Mouse (Mus musculus) frontal cortex, adult 2 months (tissue): Measurements from ENCODE around the gene Mfrp. TPM values are rescaled to one million over a fixed set of nuclear protein-coding genes. Genes with fewer than 3 reads are reported as not detected.
"Not testable (repeated sequence)": the region's sequence is repeated elsewhere in the genome, so short reads cannot be mapped to it uniquely, and the experiment has no call there.

Experiments
- DNase-seq, 2 experiments: peaks; one replicate each; pipeline ENCODE4 v3.0.0; 2022; ENCODE audit warnings: low spot score in 1 of 2; ENCODE audit errors: extremely low spot score in 1 of 2
- polyA plus RNA-seq: library from polyadenylated mRNA; depleted of rRNA; stranded (reverse); fragments of >200 nt; gene quantifications from 2 replicates; pipeline ENCODE4 v1.2.3, GENCODE M21; 2012

The Mfrp gene
- polyA plus RNA-seq, 1 experiment = 0.14 TPM

DNA sequence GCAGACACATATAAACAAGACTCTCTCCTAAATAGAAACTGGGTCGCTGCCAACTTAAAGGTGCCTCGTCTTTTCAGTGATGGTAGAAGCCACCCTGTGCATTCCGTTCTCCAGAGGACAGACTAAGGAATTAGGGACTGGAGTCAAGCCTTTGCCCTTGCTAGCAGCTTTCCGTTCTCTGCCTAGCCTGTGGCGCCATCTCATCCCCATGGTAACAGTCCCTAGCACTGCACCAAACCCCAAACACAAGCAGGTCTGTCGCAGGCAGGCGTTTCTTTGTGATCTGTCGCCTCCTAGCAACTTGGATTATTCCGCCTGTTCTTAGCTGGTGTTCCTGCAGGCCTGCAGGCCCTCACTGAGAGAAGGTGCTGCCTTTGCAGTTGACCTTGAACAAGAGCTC, 5.0 kb upstream of the Mfrp start:
- no peak for DNase-seq

- no peak for DNase-seq
Observed at GRCm38 (mm10) chr9:44104881-44105280, 3.4 kb downstream of the Mfrp start.

GRCm38 (mm10) chr9:44105781-44106180, 4.3 kb downstream of the Mfrp start:
- DNase-seq = no peak

DNA sequence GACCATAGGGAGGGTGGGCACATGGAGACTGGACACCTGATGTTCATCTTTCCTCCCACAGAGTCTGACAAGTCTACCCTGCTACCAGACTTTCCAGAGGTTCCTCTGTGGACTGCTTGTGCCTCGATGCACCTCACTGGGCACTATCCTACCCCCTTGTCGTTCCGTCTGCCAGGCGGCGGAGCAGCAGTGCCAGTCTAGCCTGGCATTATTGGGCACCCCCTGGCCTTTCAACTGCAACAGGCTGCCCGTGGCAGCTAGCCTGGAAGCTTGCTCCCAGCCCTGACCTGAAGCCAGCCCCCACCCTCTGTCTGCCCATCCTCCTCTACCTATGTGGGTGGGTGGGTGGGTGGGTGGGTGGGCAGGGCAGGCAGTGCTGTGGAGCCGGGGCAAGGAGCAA, 4.7 kb downstream of the Mfrp start:
- DNase-seq = no peak

DNA sequence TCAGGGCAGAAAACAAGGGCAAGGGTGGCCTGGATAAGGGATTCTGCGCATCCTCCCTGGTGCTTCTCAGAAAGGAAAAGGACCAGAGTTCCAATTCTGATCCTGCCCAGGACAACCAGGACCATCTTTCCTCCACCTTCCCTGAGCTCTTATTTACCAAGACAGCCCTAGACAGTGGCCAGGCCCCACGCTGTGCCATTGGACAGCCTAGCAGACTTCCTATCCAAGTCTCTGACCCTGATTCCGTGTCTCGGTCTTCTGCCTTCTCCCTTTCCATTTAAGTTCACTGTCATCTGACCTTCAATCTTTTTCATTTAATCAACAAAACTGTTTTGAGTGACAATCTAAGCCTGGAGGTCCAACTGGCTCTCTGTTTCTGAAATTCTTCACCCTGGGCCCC, 5.1 kb downstream of the Mfrp start:
- DNase-seq = no peak

GRCm38 (mm10) chr9:44107110-44107509, 5.6 kb downstream of the Mfrp start, which contains the start of gene C1qtnf5:
Gene C1qtnf5, plus strand, starts transcription at chr9:44107245.
- DNase-seq = peak in 1 of 2 experiments; percentile 79

- DNase-seq = no peak
Observed at GRCm38 (mm10) chr9:44107557-44108179, 6.1 kb downstream of the Mfrp start.

DNA sequence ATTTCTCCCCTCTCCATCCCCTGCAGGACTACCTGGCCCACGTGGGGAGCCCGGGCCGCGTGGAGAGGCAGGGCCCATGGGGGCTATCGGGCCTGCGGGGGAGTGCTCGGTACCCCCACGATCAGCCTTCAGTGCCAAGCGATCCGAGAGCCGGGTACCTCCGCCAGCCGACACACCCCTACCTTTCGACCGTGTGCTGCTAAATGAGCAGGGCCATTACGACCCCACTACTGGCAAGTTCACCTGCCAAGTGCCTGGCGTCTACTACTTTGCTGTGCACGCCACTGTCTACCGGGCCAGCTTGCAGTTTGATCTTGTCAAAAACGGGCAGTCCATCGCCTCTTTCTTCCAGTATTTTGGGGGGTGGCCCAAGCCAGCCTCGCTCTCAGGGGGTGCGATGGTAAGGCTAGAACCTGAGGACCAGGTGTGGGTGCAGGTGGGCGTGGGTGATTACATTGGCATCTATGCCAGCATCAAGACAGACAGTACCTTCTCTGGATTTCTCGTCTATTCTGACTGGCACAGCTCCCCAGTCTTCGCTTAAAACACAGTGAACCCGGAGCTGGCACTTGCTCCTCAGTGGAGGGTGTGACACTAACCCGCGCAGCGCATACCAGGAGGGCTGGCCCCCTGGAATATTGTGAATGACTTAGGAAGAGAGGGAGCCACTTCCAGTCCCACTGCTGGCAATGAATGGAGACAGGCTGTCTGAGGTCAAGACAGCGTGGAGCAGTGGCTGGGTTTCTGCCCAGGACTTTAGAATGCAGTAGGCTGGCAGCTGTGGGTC, 6.9 kb downstream of the Mfrp start:
- no peak for DNase-seq

- DNase-seq = peak in 1 of 2 experiments; percentile 91
Observed at GRCm38 (mm10) chr9:44109360-44110095, 8.0 kb downstream of the Mfrp start.

DNA sequence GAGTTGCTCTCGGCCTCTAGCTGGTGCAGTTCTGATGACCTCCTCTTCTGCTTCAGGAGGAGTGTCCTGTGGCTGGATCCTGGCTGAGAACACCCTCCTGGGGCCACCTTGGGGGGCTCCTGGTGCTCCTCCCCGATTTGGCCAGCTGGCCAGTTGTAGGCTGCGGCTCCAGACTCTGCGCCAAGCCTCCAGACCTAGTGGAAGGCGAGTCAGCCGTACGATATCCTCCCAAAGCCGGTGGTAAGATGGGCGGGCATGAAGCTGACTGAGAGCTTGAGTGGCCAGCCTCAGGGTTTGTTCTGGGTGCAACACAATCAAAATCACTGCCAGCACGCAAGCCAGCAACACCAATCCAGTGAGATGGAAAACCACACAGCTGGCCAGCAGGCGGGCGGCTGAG, 10.4 kb downstream of the Mfrp start:
- DNase-seq = not testable (repeated sequence)

- DNase-seq = peak; percentile 96 to 98
Observed at GRCm38 (mm10) chr9:44113105-44113789, 11.7 kb downstream of the Mfrp start, which contains the start of the genes Gm49380 and Rnf26. Gene Gm49380, minus strand, starts transcription at chr9:44113500. Gene Rnf26, minus strand, starts transcription at chr9:44113517.

DNA sequence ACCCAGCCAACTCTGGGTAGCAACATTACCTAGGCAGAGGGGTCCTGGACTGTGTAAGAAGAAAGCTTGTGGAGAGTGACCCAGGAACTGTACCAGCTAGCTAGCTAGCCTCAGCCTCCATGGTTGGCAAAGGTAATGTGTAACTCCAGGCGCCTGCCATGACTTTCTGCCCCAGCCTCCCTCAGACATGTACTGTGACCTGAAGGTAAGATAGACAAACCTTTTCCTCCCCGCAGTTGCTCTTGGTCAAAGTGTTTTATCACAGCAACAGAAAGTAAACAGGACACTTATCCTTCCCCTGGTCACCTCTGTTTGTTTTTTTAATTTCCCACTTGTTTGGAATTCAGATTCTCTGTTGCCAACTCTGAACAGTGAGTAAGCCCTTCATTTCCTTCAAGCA, 12.9 kb downstream of the Mfrp start:
- DNase-seq = no peak

DNA sequence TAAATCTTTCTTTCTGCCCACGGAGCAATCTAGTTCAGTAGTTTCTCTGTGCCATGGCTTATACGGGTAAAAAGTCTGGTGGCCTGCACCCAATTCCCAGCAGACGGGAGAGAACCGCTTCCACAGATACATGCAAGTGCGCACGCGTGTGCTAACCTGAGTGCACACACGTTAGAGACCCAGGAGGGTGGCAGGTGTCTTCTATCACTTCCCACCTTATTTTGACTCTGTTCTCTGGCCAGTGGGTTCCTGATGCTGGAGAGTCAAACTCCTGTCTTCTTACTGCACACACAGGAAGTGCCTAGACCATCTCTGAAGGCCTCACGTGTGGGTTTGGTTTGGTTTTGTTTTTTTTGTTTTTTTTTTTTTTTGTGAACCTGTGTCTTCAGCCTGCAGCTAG, 14.1 kb downstream of the Mfrp start:
- DNase-seq = no peak

GRCm38 (mm10) chr9:44116182-44116581, 14.7 kb downstream of the Mfrp start:
- no peak for DNase-seq

DNA sequence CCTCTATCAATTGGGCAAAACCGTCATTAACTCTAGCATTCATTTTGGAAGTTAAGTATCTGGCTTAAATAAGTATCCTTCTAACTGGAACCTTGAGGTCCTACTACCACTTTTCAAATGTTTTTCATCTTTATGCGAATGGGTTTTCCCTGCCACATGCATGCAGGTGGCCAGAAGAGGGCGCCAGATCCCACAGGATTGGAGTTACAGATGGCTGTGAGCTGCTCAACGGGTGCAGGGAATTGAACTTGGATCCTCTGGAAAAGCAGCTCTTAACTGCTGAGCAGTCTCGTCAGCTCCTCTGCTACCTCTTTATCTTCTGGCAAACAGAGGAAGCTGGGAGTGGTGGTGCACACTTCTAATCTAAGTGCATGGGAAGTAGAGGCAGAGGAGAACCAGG, 17.5 kb downstream of the Mfrp start:
- DNase-seq = no peak

DNA sequence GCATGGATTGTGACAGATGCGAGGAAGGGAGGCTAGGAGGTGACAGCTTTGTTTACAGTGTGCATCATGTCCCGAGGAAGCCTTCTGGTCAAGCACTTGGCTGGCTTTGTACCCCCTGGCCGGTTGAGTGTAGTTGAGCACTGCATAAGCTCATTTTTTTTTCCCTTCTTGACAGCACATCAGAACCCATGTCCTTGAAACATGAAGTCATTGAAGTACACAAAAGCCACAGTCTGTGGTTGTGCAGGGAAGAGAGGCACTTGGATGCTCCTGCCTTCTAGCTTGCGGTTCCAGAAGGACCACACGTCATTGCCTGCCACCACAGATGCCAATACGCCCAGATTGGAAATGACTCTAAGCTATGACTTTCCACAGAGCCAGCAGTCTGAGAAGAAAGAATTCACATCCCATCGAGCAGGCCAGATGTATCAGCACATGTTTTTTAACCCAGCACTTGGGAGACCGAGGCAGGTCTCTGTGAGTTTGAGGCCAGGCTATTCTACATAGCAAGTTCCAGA, 18.5 kb downstream of the Mfrp start:
- no peak for DNase-seq

GRCm38 (mm10) chr9:44124317-44124716, 22.8 kb downstream of the Mfrp start:
- no peak for DNase-seq

DNA sequence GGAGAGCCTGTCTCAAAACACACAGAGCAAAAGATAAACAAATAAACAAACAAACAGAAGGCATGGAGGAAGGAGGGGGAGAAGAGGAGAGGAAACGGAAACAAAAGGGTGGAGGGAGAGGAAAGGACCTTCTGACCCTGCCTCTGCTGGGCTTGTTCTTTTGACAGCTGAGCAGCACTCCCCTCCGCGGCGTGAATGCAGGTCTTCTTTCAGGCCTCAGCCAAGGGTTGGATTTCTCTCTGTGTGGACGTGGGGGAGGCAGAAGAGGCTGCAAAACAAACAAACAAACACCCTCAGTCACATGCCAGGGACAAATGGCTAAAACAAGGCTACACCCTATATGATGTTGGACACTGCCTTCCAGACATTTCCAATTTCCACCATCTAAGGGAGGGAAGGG, 23.5 kb downstream of the Mfrp start:
- DNase-seq = no peak

DNA sequence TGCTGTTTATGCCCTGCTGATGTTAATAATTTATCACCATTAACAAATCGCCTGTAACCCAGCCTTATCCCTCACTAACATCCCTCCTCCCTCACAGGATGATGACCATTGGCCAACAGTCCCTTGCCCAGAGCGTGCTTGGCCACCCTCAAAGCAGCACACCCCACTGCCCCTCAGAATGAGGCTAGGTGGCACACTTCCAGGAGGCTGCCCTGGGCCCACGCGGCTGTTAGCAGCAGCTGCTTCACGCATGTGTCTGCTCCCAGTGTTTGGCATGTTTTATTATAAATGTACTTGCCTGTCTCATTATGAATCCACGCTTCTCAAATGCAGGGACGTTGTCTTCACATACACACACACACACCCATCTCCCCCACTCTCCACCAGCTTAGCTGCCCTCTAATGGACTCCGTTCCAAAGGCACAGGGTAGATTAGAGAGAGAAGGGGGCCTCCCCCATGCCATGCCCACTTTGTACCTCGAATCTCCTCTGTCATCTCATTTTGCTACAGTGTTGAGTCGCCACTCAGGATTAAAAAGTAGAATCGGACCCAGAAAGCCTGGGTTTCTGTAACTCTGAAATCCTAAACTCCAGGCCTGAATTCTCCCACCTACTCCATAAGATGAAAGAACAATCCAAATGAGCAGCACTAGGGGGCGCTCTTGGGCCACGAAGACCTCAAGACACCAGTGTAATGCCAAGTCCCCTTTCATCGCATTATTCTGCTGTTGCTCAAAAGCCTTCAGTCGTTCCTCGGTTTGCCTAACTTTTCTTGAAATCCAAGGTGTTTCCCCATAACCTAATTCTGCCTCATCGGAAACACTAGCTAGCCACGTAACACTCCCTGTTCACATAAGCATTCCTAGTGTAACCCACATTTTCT, 24.3 kb downstream of the Mfrp start:
- DNase-seq = peak; percentile 80 to 96

- no peak for DNase-seq
Observed at GRCm38 (mm10) chr9:44126746-44127145, 25.2 kb downstream of the Mfrp start.
